Mouse (Mus musculus) myocyte (in vitro differentiated cells): Measurements from ENCODE around the gene Prdm1.

Source experiments
- E2F4 ChIP-seq: IDR thresholded peaks from one replicate; pipeline ENCODE4 v1.6.1; 2011; ENCODE audit warnings: mild to moderate bottlenecking, control low read depth, moderate library complexity; ENCODE audit not compliant: insufficient read depth
- MAX ChIP-seq: IDR thresholded peaks from one replicate; pipeline ENCODE4 v1.6.1; 2011; ENCODE audit warnings: low read depth, mild to moderate bottlenecking, control low read depth
- POLR2A ChIP-seq: IDR thresholded peaks from one replicate; pipeline ENCODE4 v1.6.1; 2011; ENCODE audit warnings: low read depth, mild to moderate bottlenecking, control low read depth, moderate library complexity; ENCODE audit not compliant: insufficient read length
- POLR2AphosphoS2 ChIP-seq: IDR thresholded peaks from one replicate; pipeline ENCODE4 v1.6.1; 2011; ENCODE audit warnings: low read depth, control low read depth; ENCODE audit not compliant: insufficient read length
- TCF12 ChIP-seq: IDR thresholded peaks from one replicate; pipeline ENCODE4 v1.6.1; 2011; ENCODE audit warnings: mild to moderate bottlenecking, control low read depth; ENCODE audit not compliant: poor library complexity, insufficient read depth, severe bottlenecking
- TCF3 ChIP-seq: IDR thresholded peaks from one replicate; pipeline ENCODE4 v1.6.1; 2011; ENCODE audit warnings: low read depth, control low read depth; ENCODE audit not compliant: insufficient read length

GRCm38 (mm10) chr10:44415576-44415975, 112.7 kb downstream of the Prdm1 start:
- TF ChIP-seq POLR2A (no peak), MAX (no peak), TCF3 (no peak), TCF12 (no peak), POLR2AphosphoS2 (no peak), E2F4 (no peak)
